Comparison of ENCODE assay signal across 34 mouse cellular contexts in the genomic region with DNA sequence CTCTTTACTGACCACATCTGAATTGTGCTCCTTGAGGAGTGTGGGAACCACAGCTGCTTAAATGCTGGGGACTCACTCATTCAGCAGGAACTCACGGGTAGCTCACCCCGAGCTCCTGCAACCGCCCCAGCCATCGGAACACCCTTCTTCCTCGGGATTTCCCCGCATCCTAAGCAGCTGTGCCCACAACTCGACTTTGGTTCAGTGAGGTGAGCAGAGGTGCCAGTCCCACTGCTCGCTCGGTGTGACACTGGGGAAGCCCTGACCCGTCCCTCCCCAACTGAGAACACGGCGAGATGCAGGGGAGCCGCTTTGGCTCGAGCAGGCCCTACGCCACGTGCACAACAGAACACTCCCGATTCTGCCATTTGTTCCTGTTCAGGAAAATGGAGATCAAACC.
"Had no signal": no experiment of that assay in that cellular context is flagged by ENCODE, and none has a peak within 500 bp of the region (broad histone marks: within the 10 kb centered on the region; RNA-seq: fewer than 3 reads in every experiment).

No protein-coding gene starts in this region.

- H3K27me3 ChIP-seq: heart, embryonic 12.5 days; heart, embryonic 13.5 days; heart, embryonic 15.5 days; hindbrain, embryonic 12.5 days; hindbrain, embryonic 13.5 days; hindbrain, embryonic 15.5 days; intestine, embryonic 15.5 days; kidney, embryonic 15.5 days had no signal

- DNase-seq: heart, postnatal 10 days; heart, postnatal 14 days; heart, postnatal 36 days; heart, postnatal 4 days; kidney, adult 11 months; kidney, adult 18-20 months; kidney, adult 2 months; kidney, adult 8-10 months; kidney, adult 9 months; kidney, postnatal 10 days; kidney, postnatal 14 days; kidney, postnatal 25 days; kidney, postnatal 36 days; kidney, postnatal 4 days; layer of hippocampus, adult 9-11 months; layer of hippocampus, postnatal 36 days had no signal

- H3K27ac ChIP-seq: heart, embryonic 13.5 days; heart, embryonic 15.5 days; hindbrain, embryonic 12.5 days; hindbrain, embryonic 13.5 days; hindbrain, embryonic 14.5 days; hindbrain, embryonic 15.5 days; hindbrain, postnatal 0 days; intestine, embryonic 15.5 days; kidney, embryonic 15.5 days; kidney, postnatal 0 days; layer of hippocampus, adult 2 months; left cerebral cortex, adult 2 months had no signal

- H3K9ac ChIP-seq: heart, embryonic 15.5 days; hindbrain, embryonic 12.5 days; hindbrain, embryonic 13.5 days; hindbrain, embryonic 14.5 days; hindbrain, embryonic 15.5 days; intestine, embryonic 15.5 days; kidney, embryonic 15.5 days had no signal

- ATAC-seq: hindbrain, embryonic 16.5 days; hindbrain, postnatal 0 days; inflammation-experienced regulatory T-cells, adult 6 months; intestine, embryonic 15.5 days; intestine, embryonic 16.5 days; intestine, postnatal 0 days had no signal

- H3K9me3 ChIP-seq: heart, embryonic 13.5 days; heart, embryonic 15.5 days; hindbrain, embryonic 10.5 days; hindbrain, embryonic 12.5 days; hindbrain, embryonic 13.5 days; hindbrain, embryonic 15.5 days; intestine, embryonic 15.5 days; kidney, embryonic 15.5 days had no signal

- H3K4me2 ChIP-seq: heart, embryonic 15.5 days; hindbrain, embryonic 12.5 days; hindbrain, embryonic 13.5 days; hindbrain, embryonic 14.5 days; hindbrain, embryonic 15.5 days; intestine, embryonic 15.5 days; kidney, embryonic 15.5 days had no signal

- H3K4me1 ChIP-seq: hindbrain, embryonic 10.5 days; hindbrain, embryonic 12.5 days; intestine, embryonic 15.5 days; kidney, embryonic 15.5 days had no signal

- H3K4me3 ChIP-seq: heart, embryonic 12.5 days; heart, embryonic 13.5 days; heart, embryonic 15.5 days; hindbrain, embryonic 10.5 days; hindbrain, embryonic 12.5 days; hindbrain, embryonic 13.5 days; hindbrain, embryonic 15.5 days; intestine, embryonic 15.5 days; kidney, embryonic 15.5 days; layer of hippocampus, adult 2 months; left cerebral cortex, adult 2 months had no signal
